Mouse (Mus musculus) A20 (cell line): ENCODE measurements around the gene Cpne7.

ENCODE experiments used
- DNase-seq: peaks from one replicate; pipeline ENCODE4 v3.0.0-alpha.2; 2011; ENCODE audit warnings: low read depth, low spot score

Gene Cpne7

DNA sequence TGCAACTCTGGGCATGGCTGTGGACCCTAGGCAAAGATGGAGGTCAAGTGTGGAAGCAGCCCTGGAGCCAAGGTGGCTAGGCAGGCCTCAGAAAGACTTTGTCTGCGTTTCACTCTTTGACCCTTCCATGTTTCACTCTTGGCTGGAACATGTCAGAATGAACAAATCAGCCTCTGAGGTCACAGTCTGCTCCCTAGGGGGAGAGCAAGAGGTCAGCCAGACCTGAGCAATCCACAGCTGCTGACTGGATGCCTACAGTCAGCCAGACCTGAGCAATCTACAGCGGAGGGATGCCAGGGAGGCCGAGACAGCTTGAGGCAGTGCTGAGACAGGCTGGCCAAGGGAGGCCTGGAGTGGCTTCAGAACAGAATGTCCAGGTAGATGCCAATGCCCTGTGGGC is 64.2 kb downstream of the Cpne7 start:
- DNase-seq = no peak
